Mouse (Mus musculus) T-cell, adult 2 months (primary cell): Measurements from ENCODE around the gene Cstad.

Experiments used
- DNase-seq: peaks from one replicate; pipeline ENCODE4 v3.0.0; 2022; ENCODE audit warnings: low spot score

The Cstad gene

GRCm38 (mm10) chr2:30594641-30595379 is at the start of gene Cstad:
Gene Cstad, plus strand, starts transcription at chr2:30595040.
- peak; percentile 77 for DNase-seq

GRCm38 (mm10) chr2:30545706-30546105 is 49.1 kb upstream of the Cstad start:
- DNase-seq = no peak

GRCm38 (mm10) chr2:30546219-30546618 is 48.6 kb upstream of the Cstad start:
- no peak for DNase-seq

GRCm38 (mm10) chr2:30547455-30548217 is 47.2 kb upstream of the Cstad start:
- peak; percentile 72 for DNase-seq

GRCm38 (mm10) chr2:30551579-30551978 is 43.3 kb upstream of the Cstad start:
- DNase-seq = no peak

GRCm38 (mm10) chr2:30553851-30554540 is 40.8 kb upstream of the Cstad start:
- peak; percentile 40 for DNase-seq

- DNase-seq = no peak
Observed at GRCm38 (mm10) chr2:30555257-30555656, 39.6 kb upstream of the Cstad start.

- DNase-seq = no peak
Observed at GRCm38 (mm10) chr2:30556495-30556894, 38.3 kb upstream of the Cstad start.

GRCm38 (mm10) chr2:30559552-30559951 is 35.3 kb upstream of the Cstad start:
- no peak for DNase-seq

- no peak for DNase-seq
Observed at GRCm38 (mm10) chr2:30562553-30562952, 32.3 kb upstream of the Cstad start.

- DNase-seq = no peak
Observed at GRCm38 (mm10) chr2:30571647-30572046, 23.2 kb upstream of the Cstad start.

GRCm38 (mm10) chr2:30573522-30573921 is 21.3 kb upstream of the Cstad start:
- DNase-seq = no peak

GRCm38 (mm10) chr2:30577010-30577409 is 17.8 kb upstream of the Cstad start:
- no peak for DNase-seq

GRCm38 (mm10) chr2:30578006-30578405 is 16.8 kb upstream of the Cstad start:
- DNase-seq = no peak

- DNase-seq = peak; percentile 66
Observed at GRCm38 (mm10) chr2:30587161-30587560, 7.7 kb upstream of the Cstad start.

- no peak for DNase-seq
Observed at GRCm38 (mm10) chr2:30587671-30588070, 7.2 kb upstream of the Cstad start.

- DNase-seq = no peak
Observed at GRCm38 (mm10) chr2:30588985-30589511, 5.8 kb upstream of the Cstad start.

GRCm38 (mm10) chr2:30589781-30590180 is 5.1 kb upstream of the Cstad start:
- no peak for DNase-seq

GRCm38 (mm10) chr2:30590909-30591308 is 3.9 kb upstream of the Cstad start:
- DNase-seq = peak; percentile 45

- no peak for DNase-seq
Observed at GRCm38 (mm10) chr2:30592391-30592790, 2.4 kb upstream of the Cstad start.

GRCm38 (mm10) chr2:30592951-30593350 is 1.9 kb upstream of the Cstad start:
- no peak for DNase-seq

GRCm38 (mm10) chr2:30593636-30594310 is 1.1 kb upstream of the Cstad start:
- DNase-seq = no peak
